Mouse (Mus musculus) right cerebral cortex, postnatal 14 days (tissue): ENCODE measurements around the gene Cox6a1.
A peak's percentile ranks its signal among the peaks of the same experiment; 100 is the strongest.
"Not testable (repeated sequence)": the region's sequence is repeated elsewhere in the genome, so short reads cannot be mapped to it uniquely, and the experiment has no call there.

Experiments
- DNase-seq: peaks from one replicate; pipeline ENCODE4 v3.0.0; 2022

Gene Cox6a1

DNA sequence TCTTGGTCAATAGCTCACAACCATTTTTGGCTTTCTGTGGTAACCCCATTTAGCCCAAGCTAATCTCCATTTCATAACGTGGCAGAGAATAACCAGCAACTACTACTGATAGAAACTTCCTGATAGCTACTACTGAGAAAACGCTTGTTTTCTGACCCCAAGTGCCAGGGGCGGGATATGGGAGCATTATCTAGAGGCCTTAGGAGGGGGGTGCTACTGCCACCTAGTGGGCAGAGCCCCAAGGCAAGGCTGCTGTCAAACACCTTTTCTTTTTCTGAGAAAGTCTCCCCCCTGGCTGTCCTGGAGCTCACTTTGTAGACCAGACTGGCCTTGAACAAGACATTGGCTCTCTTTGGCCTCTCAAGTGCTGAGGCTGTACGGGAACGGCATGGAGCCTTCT lies 1.2 kb downstream of the Cox6a1 start:
- DNase-seq: peak; percentile 83

DNA sequence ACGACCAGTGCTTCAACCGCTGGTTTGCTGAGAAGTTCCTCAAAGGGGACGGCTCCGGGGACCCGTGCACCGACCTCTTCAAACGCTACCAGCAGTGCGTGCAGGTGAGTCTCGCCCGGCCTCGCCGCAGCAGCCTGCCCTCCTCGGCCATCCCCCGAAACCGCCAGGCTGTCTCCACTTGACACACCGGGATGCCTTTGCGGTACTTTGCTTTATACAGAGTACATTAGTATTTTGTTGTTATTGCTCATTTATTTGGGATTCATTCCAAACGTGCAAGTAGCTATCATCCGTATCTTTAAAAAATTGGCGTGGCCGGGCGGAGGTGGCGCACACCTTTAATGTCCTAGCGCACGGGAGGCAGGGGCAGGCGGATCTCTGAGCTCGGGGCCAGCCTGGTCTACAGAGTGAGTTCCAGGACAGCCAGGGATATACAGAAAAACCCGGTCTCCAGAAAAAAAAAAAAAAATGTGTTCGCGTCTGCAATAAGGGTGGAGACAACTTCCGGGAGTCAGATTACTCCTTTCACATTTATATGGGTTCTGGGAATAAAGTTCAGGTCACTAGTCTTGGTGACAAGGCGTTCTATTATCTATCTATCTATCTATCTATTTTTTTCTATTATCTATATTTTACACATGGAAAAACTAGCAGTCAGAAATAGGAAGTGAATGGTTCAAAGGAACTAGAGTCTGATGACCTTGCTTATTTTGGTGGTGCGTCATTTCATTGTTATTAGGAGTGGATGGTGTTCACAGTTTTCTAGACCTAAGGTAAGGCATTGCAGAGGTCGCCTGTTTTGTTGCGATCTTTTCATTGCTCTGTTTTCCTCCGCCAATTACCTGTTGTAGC lies 7.2 kb downstream of the Cox6a1 start:
- no peak for DNase-seq

DNA sequence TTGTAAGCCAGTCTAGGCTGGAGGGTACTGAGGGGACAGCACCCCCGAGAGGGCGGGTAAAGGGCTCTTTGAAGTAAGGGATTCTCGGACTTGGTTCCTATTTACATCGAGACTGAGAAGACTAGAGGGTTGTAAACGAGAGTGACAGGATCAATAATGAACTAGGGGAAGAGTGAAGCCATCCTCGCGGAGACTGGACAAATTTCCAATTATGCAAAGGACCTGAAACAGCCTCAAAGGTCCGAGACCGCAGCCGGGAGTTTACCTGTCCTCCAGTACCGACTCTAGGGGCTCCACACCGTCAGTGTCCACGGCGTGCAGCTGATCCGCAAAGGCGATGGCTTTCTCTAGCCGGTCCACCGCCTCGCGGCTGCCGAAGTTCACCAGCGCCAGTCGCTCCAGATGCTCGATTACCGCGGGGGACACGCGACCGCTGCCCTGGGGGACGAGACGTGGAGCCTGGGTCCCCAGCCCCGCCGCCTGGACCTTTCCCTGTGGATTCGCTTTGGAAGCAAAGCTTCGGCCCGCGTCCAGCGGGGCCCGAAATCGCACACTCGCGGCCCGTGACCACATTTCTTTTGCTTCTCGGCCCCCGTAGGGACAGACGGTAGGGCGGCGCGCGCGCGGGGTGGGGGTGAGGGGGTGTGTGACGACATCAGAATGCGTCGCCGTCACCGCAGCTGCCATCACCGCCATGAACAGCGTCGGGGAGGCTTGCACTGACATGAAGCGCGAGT lies 8.0 kb downstream of the Cox6a1 start, which contains the start of the genes Gatc and Triap1:
Gatc (minus strand) TSS at position 602 of the 737 bp plus-strand sequence.
Triap1 (plus strand) TSS at position 649 of the 737 bp plus-strand sequence.
- peak; percentile 93 for DNase-seq

DNA sequence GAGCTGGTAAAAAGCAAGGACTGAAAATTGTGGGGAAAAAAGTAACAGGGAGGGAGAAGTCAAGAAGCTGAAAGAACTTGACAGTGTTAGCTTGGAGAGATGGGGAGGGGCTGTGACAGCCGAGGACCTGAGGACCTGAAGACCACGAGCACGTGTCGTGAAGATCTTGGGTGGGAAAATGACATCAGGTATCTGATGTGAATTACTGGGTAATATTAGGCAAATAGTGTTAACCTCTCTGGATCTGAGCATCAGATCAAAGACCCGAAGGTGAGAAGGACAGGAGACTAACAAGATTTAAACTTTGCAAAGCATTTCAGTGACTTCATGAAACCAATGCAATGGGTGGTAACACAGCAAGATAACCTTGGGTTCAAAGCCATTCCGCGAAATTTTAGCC lies 8.8 kb downstream of the Cox6a1 start:
- no peak for DNase-seq

DNA sequence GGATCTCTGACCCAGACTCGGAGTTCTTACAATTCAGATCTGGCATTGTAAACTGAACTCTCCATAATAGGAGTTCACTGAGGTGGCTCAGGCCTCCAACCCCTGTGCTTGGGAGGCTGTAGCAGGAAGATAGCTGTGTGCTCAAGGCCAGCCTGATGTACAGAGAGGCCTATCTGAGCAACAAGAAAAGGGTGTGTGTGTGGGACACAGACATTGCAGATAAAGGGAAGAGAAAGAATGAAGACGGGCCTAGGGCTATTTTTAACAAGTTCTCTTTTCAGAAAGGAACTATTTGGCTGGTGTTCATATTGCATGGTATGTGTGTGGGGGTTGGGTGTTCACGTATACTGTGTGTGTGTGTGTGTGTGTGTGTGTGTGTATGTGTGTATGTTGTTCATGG lies 15.2 kb downstream of the Cox6a1 start:
- no peak for DNase-seq

DNA sequence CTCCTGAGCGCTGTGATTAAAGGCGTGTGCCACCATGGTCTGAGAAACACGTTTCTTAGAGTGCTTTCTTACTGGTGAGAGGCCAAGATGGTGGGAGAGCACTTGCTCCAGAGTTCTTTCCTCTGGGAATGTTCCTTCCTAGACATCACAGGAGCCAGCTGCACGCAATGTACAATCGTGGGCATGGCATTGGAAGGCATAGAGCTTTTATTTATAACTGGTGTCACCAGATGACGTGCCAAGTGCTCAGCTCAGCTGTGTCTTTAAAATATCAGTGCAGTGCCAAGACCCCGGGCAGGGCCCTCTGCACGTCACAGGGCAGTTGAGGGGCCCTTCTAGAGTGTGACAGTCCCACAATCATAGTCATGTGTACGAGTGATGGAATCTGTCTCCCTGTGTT lies 17.8 kb downstream of the Cox6a1 start:
- DNase-seq: no peak

DNA sequence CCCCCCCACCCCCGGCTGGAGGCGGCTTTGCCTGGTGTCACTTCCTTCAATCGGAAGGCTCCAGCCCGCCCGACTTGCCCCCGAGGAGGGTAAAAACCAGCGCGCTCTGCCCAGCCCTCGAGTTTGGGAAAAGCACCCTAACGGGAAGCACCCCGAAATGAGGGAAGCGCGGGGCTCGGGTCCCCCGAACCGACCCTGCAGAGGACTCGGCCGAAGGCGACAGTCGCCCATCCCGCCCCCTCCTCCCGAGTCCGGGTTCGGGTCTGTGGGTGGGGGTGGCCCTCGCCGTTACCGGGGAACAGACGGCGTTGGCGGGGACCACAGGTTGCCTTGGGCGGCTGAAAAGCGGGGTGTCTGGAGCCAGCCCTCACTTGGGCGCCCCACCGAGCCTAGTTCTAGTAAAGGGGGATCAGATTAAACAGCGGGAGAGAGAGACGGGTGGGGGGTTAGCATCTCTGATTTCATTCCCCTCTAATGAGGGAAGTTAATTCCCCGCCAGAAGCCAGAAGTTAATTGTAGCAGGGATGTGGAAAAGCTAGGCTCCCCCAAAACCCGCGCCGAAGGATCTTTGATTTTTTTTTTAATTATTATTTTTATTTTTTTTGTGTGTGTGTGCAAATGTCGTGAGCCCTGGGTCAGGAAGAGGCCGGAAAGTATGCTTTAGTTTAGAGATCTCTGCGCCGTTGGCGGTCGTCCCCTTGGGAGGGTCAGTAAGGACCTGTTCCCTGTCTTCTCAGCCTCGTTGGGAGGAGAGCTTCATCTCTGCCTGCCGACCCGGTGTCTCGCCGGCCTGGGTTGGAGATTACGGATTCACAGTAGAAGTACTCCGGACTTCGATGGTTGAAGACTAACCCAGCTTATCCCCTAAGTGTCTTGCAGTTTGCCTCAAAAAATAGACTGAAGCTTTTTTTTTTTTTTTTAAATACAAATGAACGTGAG lies 20.9 kb downstream of the Cox6a1 start:
- peak; percentile 55 for DNase-seq

DNA sequence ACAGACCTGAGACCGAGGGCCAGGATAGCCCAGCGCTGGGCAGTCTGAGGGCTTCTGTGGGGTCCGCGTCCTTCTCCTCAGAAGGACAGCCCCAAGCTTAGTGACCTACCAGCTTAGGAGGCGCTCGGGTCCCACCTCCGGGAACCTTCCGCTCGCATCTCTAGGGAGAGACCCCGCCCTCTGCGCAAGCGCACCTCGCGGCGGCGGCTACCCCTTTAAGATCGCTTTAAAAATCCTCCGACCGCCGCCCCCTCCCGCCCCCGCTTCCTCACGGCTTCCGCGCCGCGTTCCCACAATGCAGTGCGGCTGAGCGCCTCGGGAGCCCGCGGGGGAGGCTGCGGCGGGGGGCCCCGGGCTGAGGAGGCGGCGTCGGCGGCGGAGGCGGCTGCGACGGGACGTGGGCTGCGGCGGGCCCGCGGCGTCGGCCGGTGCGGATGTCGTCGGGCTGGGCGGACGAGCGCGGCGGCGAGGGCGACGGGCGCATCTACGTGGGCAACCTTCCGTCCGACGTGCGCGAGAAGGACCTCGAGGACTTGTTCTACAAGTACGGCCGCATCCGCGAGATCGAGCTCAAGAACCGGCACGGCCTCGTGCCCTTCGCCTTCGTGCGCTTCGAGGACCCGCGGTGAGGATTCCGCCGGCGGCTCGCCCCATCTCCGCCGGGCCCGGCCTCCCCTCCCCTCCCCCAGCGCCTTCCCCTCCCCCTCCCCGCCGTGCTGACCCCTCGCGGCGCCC lies 21.7 kb downstream of the Cox6a1 start, which contains the start of gene Srsf9:
Srsf9 (plus strand) TSS at position 303 of the 735 bp plus-strand sequence.
- peak; percentile 93 for DNase-seq

DNA sequence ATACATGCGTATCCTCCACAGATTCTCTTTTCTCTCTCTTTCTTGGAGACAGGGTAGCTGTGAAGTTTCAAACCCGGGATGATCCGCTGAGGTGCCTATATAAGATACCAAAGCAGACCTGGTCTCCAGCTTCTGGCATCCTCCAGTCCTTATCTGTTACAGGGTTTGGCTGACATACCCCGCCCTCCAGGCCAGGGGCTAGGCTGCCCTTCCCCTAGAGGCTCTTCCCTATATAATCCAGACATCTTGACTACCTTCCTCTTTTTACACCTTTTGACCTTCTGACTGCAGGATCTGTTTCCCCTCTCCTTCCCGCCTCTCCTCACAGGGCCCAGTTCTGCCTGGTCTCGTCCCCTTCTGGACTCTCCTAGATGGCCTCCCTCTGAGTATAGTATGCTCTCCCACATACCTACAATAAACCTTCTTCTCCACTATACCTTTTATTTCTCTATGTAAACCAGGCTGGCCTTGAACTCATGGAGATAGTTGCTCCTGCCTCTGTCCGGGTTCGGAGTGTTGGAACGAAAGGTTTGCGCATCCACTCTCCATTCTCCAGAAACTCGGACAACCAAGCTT lies 22.4 kb downstream of the Cox6a1 start:
- DNase-seq: no peak

DNA sequence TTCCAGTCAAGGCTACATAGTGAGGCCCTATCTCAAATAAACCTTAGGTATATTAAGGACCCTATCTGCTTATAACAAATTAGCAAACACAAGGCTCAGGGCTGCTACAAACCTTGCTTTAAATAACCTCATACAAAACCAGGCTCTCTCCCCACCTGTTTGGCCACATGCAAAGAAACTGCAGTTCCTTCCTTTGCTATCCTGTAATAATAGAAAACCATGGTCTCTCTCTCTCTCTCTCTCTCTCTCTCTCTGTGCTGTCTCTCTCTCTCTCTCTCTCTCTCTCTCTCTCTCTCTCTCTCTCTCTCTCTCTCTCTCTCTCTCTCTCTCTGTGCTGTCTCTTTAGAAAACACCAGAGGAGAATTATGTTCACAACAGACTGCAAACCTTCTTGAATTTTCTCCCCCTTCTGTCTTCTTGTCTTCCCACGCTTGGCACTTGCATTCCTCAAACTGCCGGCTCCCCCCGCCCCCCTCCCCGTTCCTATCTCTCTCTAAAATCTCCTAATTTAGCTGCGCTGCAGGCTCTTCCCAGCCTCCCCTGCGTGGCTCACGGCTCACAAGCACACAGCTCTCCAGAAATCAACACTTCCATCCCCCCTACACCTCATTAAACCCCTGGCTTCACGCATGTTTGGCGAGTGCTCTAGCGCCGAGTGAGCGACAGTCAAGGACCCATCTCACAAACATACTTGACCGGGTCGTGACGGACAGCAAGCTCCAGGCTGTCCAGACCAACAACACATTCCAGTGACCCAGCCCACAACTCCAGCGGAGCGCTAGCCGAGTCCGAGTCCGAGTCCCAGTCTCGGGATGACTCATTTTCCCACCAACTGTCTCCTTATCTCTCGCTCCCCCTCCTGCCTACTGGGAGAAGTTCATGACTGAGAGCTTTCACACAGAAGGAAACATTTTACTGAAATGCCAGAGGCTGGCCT lies 29.5 kb downstream of the Cox6a1 start:
- DNase-seq: peak; percentile 59

DNA sequence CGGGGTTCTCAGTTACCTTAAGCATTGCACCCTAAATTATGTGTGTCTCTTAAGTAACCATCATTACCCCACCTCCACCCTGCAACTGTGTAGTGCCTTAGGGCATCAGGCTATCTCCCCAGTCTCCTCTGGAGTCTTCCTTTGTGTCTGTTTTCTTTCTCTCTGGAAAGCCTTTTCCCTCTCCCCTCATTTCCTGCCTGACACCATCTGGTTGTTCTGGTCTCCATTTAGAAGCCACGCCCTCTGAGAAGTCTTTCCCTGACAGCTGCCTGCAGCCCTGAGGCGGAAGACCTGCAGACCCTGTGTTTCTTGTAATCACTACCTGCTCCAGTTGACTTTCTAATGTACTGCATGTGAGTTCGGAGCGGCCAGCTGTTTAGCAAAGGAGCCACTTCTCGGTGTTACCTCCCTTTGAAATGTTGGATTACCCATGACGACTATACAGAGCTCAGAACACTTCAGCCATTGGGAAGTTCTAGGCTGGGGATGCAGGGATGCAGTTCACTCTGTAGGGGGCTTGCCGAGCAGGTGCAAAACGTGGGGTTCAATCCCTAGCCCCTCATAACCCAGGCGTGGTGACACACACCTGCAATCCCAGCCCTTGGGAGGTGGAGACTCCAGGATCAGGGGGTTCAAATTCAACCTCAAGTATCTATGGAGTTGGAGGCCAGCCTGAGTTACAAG lies 31.0 kb downstream of the Cox6a1 start:
- DNase-seq: no peak

DNA sequence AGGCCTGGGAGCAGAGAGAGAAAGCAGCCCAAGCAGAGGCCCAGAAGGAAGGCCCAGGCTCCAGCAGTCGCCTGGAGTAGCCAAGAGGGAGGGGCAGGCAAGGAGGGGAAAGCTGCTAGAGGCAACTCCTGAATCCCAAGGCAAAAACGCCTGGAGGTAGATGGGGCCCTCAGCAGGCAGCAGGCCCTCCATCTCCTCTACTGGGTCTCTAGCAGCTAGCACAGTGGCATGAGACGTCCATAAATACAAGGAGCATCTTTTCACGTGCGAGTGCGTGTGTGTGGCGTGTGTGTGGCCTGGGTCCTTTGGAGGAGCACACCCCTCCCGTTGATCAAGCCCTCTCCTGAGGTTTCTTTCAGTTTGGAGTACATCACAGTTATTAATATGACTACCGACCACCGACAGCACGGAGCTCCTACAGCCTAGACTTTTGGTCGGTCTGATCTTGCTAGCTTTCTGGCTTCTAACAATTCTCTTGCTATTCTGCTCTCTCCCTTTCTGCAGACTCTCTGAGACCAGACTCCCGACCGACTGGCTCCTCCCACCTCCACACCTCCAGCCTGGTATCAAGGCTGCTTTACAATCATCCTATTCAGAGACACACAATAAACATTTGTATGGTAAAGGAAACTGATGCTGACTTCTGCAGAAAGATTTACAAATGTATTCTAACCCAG lies 31.7 kb downstream of the Cox6a1 start:
- DNase-seq: no peak

DNA sequence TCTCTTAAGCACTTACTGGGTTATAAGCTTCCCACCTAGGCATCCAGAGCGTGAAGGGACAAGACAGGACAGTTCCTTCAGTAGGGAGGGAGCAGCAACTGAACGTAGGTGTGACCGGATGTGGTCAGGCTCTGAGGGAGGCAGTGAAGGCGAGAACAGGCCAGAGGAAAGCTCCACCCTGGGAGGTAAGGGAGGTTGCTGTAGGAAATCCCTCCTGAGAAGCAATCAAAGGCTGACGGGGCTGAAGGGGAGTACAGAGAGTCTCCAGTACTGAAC lies 35.2 kb downstream of the Cox6a1 start:
- DNase-seq: no peak

DNA sequence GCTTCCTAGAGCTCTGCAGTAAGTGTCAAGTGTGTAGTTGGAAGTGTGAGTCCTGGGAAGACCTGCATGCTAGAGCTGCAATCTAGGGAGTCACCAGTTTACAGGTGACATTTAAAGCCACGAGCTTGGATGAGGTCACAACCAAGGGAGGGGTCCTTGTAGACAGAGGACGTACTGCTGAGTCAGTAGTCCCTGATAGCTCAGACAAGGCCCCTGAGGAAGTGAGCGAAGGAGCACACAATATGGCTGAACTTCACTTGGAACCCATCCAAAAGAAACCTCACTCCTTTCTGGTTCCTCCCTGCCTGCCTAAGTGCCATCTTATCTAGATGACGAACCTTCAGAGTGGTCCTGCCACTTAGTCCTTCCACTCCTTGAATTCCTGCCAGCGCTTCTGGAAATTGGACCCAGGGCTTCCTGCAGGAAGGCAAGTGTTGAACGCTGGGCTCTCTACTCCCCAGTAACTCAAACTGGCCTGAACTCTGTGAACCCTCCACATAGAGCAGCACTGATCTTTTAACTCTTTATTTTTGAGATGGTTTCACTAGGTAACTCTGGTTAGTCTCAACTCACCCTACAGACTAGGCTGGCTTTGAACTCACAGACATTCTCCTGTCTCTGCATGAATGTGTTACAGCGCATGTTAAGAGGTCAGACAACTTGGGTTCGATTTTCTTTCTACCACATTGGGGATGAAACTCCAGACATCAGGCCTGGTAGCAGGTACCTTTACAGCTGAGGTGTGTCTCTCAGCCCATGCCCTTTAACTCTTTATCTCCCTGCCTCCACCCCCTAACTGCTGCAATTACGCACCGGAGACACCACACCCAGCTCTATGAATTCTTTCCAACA lies 35.7 kb downstream of the Cox6a1 start:
- DNase-seq: no peak

DNA sequence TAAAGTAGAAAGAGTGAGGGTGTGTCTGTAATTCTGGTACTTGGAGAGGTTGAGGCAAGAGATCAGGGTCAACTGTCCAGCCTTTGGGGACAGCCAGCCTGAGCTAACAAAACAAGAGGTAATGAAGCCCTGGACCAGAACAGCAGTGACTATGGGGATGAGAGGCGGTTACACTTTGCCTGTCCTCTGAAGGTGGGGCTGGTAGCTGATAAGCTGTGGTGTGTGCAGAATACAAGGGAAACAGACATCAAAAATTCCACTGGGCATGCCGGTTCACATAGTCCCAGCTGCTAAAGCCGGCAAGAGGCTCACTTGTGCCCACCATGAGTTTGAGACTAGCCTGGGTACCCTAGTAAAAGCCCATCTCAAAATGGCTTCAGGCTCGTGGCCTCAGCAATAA lies 36.4 kb downstream of the Cox6a1 start:
- DNase-seq: no peak

DNA sequence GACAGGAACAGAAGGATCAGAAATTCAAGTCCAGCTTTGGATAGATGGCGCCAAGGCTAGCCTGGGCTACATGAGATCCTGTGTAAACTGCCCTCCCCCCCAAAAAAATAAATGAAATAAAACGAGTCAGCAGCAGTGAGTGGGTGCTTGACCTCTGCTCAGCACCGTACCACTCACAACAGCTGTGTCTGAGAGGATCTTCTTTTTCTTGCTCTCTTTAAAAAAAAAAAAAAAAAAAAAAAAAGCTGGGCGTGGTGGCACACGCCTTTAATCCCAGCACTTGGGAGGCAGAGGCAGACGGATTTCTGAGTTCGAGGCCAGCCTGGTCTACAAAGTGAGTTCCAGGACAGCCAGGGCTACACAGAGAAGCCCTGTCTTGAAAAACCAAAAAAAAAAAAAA lies 46.6 kb downstream of the Cox6a1 start:
- DNase-seq: not testable (repeated sequence)

DNA sequence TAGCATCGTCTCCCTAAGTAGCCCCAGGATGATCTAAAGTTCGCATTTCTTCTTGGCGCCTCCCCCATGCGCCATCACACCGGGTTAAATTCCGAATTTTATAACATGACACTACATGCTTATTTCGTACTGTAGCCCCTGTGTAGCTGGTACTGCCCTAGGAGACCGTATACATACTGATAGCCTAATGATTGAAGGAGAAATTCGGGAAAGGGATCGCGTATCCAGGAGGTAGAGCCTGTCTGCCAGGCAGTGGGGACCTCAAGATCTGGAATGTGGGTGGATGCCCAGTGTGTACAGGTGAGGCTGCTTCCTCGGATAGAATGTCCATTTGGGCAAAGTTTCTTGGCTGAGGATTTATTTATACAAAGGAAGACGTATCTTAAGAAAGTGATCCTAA lies 47.2 kb downstream of the Cox6a1 start:
- no peak for DNase-seq

DNA sequence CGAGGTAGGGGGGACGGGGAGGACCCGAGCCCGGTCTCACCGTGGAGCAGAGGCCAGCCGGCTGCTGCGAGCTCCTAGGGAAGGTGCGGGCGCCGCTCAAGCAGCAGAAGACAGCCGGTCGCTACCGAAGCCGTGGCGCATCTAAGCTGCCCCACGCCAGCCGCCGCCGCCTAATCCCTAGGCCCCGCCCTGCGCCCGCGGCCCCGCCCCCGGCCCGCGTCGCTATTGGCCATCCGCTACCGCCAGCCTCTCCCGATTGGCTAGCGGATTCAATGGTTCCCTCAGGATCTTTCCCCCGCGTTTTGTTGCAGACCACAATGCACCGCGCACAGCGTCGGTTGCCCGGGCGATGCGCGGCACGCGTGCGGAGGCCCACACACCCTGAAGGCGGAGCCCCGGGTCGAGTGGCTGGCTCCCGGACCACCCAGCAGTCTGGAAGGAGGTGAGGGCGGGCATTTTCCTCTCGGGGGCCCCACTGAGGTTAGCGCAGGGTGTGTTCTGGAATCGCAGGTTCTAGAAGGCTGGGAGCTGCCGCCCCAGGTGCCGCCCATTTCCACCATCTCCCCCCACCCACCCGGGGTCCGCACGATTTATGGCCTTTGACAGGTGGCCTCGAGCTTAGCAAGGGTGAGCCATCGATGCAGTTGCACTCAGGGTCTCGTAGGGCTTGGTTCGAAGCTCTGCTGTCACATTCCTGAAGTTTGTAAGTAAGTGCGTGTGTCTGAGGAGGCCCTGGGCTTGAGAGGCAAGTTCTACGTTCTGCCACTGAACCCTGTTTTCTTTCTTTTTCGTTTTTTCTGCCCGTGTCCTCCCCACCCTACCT lies 47.8 kb downstream of the Cox6a1 start, which contains the start of gene Dynll1:
Dynll1 (minus strand) TSS at position 208 of the 823 bp plus-strand sequence.
- peak; percentile 99 for DNase-seq
